Mouse (Mus musculus): Measurements from ENCODE around the gene Prps2. TPM values are rescaled to one million over a fixed set of nuclear protein-coding genes. Genes with fewer than 3 reads are reported as not detected.
"Not testable (repeated sequence)": the region's sequence is repeated elsewhere in the genome, so short reads cannot be mapped to it uniquely, and the experiment has no call there.

Gene Prps2
- total RNA-seq, 2 experiments from 2014 or later: 23.7 to 26.1 TPM

- intact Hi-C loops (cut with DNase I): no loop called here
- DNase-seq (ENCODE audit: extremely low spot score in 1 of 2, low spot score in 2 of 2): no peak
Observed at GRCm38 (mm10) chrX:167329620-167330019, 52.9 kb downstream of the Prps2 start.

- intact Hi-C loops (cut with DNase I): no loop called here
- DNase-seq (ENCODE audit: extremely low spot score in 1 of 2, low spot score in 2 of 2): peak; percentile 12 to 58
Observed at GRCm38 (mm10) chrX:167329098-167329497, 53.5 kb downstream of the Prps2 start.

GRCm38 (mm10) chrX:167328519-167328918 lies 54.0 kb downstream of the Prps2 start:
- intact Hi-C loops (cut with DNase I): no loop called here
- no peak for DNase-seq (ENCODE audit: extremely low spot score in 1 of 2, low spot score in 2 of 2)

DNA sequence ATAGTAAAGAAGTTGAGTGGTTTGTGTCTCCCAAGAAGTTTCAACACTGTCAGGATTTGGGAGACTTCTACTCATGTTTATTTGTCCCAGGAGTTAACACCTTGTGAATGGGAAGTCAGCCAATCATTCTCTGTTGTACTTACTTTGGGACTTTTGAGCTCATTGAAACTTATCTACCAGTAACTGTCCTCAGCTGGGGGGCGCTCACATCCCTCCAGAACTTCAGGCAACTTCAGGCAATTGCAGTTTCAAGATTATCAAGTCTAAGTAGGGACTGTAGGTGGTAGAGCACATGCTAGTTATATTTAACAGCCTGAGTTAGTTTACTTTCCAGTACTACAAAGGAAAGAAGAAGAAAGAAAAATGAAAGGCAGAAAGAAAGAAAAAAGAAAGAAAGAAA lies 58.8 kb downstream of the Prps2 start:
- DNase-seq (ENCODE audit: extremely low spot score in 1 of 2, low spot score in 2 of 2): no peak
- intact Hi-C loops (cut with DNase I): no loop called here

DNA sequence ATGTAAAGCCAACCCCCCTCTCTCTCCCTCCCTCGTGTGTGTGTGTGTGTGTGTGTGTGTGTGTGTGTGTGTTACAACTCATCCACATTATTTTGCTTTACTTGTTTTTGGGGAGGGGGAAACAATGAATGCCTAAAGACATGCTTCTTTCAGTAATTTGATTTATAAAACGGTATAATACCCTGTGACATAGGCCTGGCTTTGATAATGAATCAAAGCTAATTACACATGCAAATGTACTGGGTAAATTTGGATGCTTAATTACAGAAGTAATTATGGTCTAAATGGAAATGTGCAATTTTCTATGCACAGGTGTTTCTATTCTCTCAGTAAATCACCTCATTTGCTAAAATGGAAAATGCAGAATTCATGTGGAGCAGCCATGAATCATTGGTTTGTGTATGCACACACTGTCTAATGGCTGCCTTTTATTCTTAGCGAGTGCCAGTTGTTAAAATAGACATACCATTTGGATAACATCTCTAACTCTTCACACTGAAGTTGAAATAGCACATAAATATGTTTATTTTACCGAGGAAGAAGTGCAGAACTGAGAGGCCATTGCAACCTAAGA lies 61.2 kb downstream of the Prps2 start:
- DNase-seq (ENCODE audit: extremely low spot score in 1 of 2, low spot score in 2 of 2): no peak
- intact Hi-C loops (cut with DNase I): no loop called here

- intact Hi-C loops (cut with DNase I): no loop called here
- DNase-seq (ENCODE audit: extremely low spot score in 1 of 2, low spot score in 2 of 2): no peak
Observed at GRCm38 (mm10) chrX:167318819-167319396, 63.6 kb downstream of the Prps2 start.

DNA sequence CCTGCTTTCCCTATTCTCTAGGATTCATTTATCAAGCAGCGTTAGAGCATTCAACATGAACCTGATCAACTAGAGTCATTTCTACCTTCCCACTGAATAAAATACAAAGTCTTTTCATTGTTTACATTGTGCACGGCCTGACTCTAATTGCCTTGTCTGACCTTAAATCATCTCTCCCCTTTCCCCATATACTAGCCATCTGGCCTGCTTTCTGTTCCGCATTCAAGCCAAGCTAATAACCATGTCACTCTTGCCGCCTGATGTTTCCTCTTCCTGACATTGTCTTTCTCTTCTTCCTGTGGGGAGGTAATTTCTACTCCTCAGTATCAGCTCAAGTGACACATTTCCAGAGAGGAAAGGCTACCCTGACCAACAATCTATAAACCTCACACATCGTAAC lies 66.8 kb downstream of the Prps2 start:
- intact Hi-C loops (cut with DNase I): no loop called here
- no peak for DNase-seq (ENCODE audit: extremely low spot score in 1 of 2, low spot score in 2 of 2)

GRCm38 (mm10) chrX:167315093-167315726 lies 67.3 kb downstream of the Prps2 start:
- intact Hi-C loops (cut with DNase I): no loop called here
- no peak for DNase-seq (ENCODE audit: extremely low spot score in 1 of 2, low spot score in 2 of 2)

- intact Hi-C loops (cut with DNase I); DNase-seq (ENCODE audit: extremely low spot score in 1 of 2, low spot score in 2 of 2): not testable (repeated sequence)
Observed at GRCm38 (mm10) chrX:167302061-167302460, 80.5 kb downstream of the Prps2 start.

Other genes with a start within 250 kb of the Prps2 start
- 1,000 to 10,000 TPM; 1,429 to 1,477 TPM for gene Tmsb4x, start 173.4 kb downstream of the Prps2 start, total RNA-seq (2021)
- under 1 TPM; 0.26 to 0.51 TPM for gene Tlr8, start 118.4 kb downstream of the Prps2 start, total RNA-seq (2021)
- gene Tlr7, start 52.2 kb downstream of the Prps2 start, total RNA-seq (2021): 1 to 10 TPM; 2.5 to 3.3 TPM

All from left cerebral cortex, postnatal 10 days (tissue).